Comparison of ENCODE assay signal across 33 mouse cellular contexts in the genomic region with DNA sequence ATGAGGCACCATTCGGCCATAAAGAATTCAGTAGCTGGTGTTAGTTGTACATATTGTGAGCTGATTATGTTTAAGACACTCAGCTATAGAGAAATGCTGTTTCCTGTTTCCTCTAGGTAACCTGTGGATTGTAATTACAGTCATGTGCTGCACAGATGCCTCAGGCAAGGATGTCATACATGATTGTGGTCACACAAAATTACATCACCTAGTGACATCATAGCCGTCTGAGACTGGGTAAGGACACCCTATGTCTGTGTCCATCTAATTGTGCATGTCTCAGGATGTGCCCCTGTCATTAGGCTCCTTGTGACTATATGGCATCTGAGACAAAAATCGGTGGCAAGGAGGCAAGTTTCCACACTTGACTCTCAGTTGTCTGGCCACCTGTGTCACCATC. TPM values are rescaled to one million over a fixed set of nuclear protein-coding genes. Genes with fewer than 3 reads are reported as not detected.
DNase-seq lines count a peak whose midpoint lies in the region; ATAC-seq and TF ChIP-seq lines count a peak whose summit lies in the region.
"Had no signal": no experiment of that assay in that cellular context is flagged by ENCODE, and none has a peak within 500 bp of the region (broad histone marks: within the 10 kb centered on the region; RNA-seq: fewer than 3 reads in every experiment).

No protein-coding gene starts in this region.

- no peaks in the 10 kb centered on the region for H3K27me3 ChIP-seq in CH12.LX (replicated peaks)
- H3K27me3 ChIP-seq in liver, postnatal 0 days (ENCODE audit: insufficient read depth, low read length) = 0 out of 2 replicates have a peak, but pooled peaks cover 4% of the 10 kb centered on the region
- H3K27me3 ChIP-seq: limb, embryonic 13.5 days had no signal

- no peak overlapping the region for H3K4me3 ChIP-seq in CH12.LX (replicated peaks in 1 of 3; ENCODE audit: low read depth in 2 of 3, low read length in 2 of 3, poor library complexity in 1 of 3)
- no peak overlapping the region for H3K4me3 ChIP-seq in liver, postnatal 0 days (ENCODE audit: low read depth, low read length)
- H3K4me3 ChIP-seq: embryonic facial prominence, embryonic 10.5 days; forebrain, embryonic 10.5 days; heart, embryonic 12.5 days; hindbrain, embryonic 10.5 days; limb, embryonic 13.5 days; liver, embryonic 12.5 days; lung, embryonic 15.5 days had no signal

- H3K79me2 ChIP-seq in CH12.LX (replicated peaks; ENCODE audit: control insufficient read depth, extremely low read depth, insufficient read depth, poor library complexity, severe bottlenecking) = no peaks in the 10 kb centered on the region

- dilution Hi-C loops in CH12.LX (cut with MboI; ENCODE audit: extremely low pct_ligation_motif_present, extremely low pct_unique_long_range_greater_than_20kb, low sequenced_read_pairs) = no loop called here

- peaks cover 10 to 52% of the 10 kb centered on the region in 2 experiments for H3K4me1 ChIP-seq in CH12.LX (ENCODE audit: control insufficient read depth in 1 of 2, insufficient read depth in 2 of 2)
- no peaks in the 10 kb centered on the region for H3K4me1 ChIP-seq in liver, postnatal 0 days (ENCODE audit: insufficient read depth)
- H3K4me1 ChIP-seq: limb, embryonic 13.5 days had no signal

- no peak overlapping the region for H3K4me2 ChIP-seq in CH12.LX (ENCODE audit: insufficient read depth, low read depth, poor library complexity, severe bottlenecking)
- H3K4me2 ChIP-seq in liver, postnatal 0 days (ENCODE audit: low read depth, low read length) = no peak overlapping the region
- H3K4me2 ChIP-seq: heart, embryonic 12.5 days; limb, embryonic 13.5 days; liver, embryonic 12.5 days; lung, embryonic 15.5 days; midbrain, embryonic 11.5 days had no signal

- H3K27ac ChIP-seq in CH12.LX (ENCODE audit: insufficient read depth, low read depth) = no peak overlapping the region
- H3K27ac ChIP-seq in liver, postnatal 0 days (ENCODE audit: low read depth) = no peak overlapping the region
- H3K27ac ChIP-seq: embryonic facial prominence, embryonic 10.5 days; forebrain, embryonic 10.5 days; hindbrain, embryonic 10.5 days; limb, embryonic 13.5 days; liver, embryonic 12.5 days; lung, embryonic 15.5 days had no signal

- H3K9ac ChIP-seq in CH12.LX (ENCODE audit: insufficient read depth, low read depth) = no peak overlapping the region
- no peak overlapping the region for H3K9ac ChIP-seq in liver, postnatal 0 days (replicated peaks)
- H3K9ac ChIP-seq: heart, embryonic 12.5 days; limb, embryonic 13.5 days; liver, embryonic 12.5 days; lung, embryonic 15.5 days had no signal

- peak; percentile 55 for DNase-seq in thymus, postnatal 0 days (ENCODE audit: low spot score)
- no peak for DNase-seq in thymus, postnatal 14 days
- no peak for DNase-seq in CH12.LX (ENCODE audit: extremely low read depth)
- no peak for DNase-seq in liver, postnatal 0 days
- DNase-seq in kidney, adult 11 months = no peak
- DNase-seq in lung, adult 18-20 months = no peak
- DNase-seq: adrenal gland, postnatal 14 days; cerebellum, adult 9-10 months; gastrocnemius, postnatal 36 days; heart, postnatal 10 days; kidney, postnatal 4 days; lung, postnatal 4 days; right cerebral cortex, postnatal 14 days; thymus, postnatal 36 days had no signal

- no peak for TF ChIP-seq POLR2A in CH12.LX (IDR thresholded peaks at IDR 0.05; ENCODE audit: low read depth, low read length)

- in situ Hi-C loops in CH12.LX (cut with MboI; ENCODE audit: low pct_ligation_motif_present, low pct_unique_long_range_greater_than_20kb, low sequenced_read_pairs) = no loop called here

- no peak for TF ChIP-seq EP300 in CH12.LX (IDR thresholded peaks at IDR 0.05; ENCODE audit: low read length)
- no peak for TF ChIP-seq EP300 in liver, postnatal 0 days (IDR thresholded peaks at IDR 0.05; ENCODE audit: low read depth)

- H3K9me3 ChIP-seq in CH12.LX (replicated peaks; ENCODE audit: low read length) = no peaks in the 10 kb centered on the region
- H3K9me3 ChIP-seq in liver, postnatal 0 days (ENCODE audit: low read length) = no peaks in the 10 kb centered on the region
- H3K9me3 ChIP-seq: embryonic facial prominence, embryonic 10.5 days; forebrain, embryonic 10.5 days; heart, embryonic 12.5 days; hindbrain, embryonic 10.5 days; limb, embryonic 13.5 days; liver, embryonic 12.5 days; lung, embryonic 15.5 days had no signal

- TF ChIP-seq CTCF in CH12.LX (conservative IDR thresholded peaks at IDR 0.05 in 1 of 2, IDR thresholded peaks at IDR 0.05 in 1 of 2; ENCODE audit: low read depth in 2 of 2, low read length in 2 of 2) = no peak
- TF ChIP-seq CTCF in liver, postnatal 0 days (IDR thresholded peaks at IDR 0.05; ENCODE audit: low read depth) = no peak

- no peak for TF ChIP-seq RAD21 in CH12.LX (IDR thresholded peaks at IDR 0.05; ENCODE audit: low read depth, low read length)

- 70% methylated on average over 3 of the region's 3 CpGs for WGBS in liver, postnatal 0 days (ENCODE audit: insufficient replicate concordance)

- ATAC-seq in inflammation-experienced regulatory T-cells, adult 6 months = peak; percentile 81
- no peak for ATAC-seq in liver, postnatal 0 days
- no peak for ATAC-seq in erythroblast, adult 5-6 weeks (replicated peaks; ENCODE audit: low FRiP score, poor library complexity, severe bottlenecking)
- ATAC-seq: hindbrain, embryonic 16.5 days; intestine, postnatal 0 days; liver, embryonic 12.5 days had no signal

- H3K36me3 ChIP-seq in CH12.LX (replicated peaks in 1 of 2; ENCODE audit: control insufficient read depth in 1 of 2, insufficient read depth in 1 of 2, low read length in 1 of 2) = no peaks in the 10 kb centered on the region
- no peaks in the 10 kb centered on the region for H3K36me3 ChIP-seq in liver, postnatal 0 days (replicated peaks; ENCODE audit: insufficient read depth, low read length)
- H3K36me3 ChIP-seq: embryonic facial prominence, embryonic 10.5 days; forebrain, embryonic 10.5 days; heart, embryonic 12.5 days; hindbrain, embryonic 10.5 days; limb, embryonic 13.5 days; liver, embryonic 12.5 days; lung, embryonic 15.5 days had no signal

TF ChIP-seq in CH12.LX, 34 proteins besides CTCF, POLR2A, EP300 and RAD21:
- no peak for TF ChIP-seq ELF1 (IDR thresholded peaks at IDR 0.05; ENCODE audit: low read depth, low read length)
- TF ChIP-seq BHLHE40 (IDR thresholded peaks at IDR 0.05; ENCODE audit: low read depth, low read length) = peak; percentile 29; the same call in 1 of the 2 replicates
- no peak for TF ChIP-seq CHD1 (IDR thresholded peaks at IDR 0.05; ENCODE audit: low read depth, low read length)
- no peak for TF ChIP-seq UBTF (IDR thresholded peaks at IDR 0.05; ENCODE audit: low read depth, low read length)
- TF ChIP-seq HCFC1 (IDR thresholded peaks at IDR 0.05; ENCODE audit: low read depth, low read length) = no peak
TF ChIP-seq in CH12.LX: peak in this region for 1.

RNA-seq across cellular contexts. Expression of gene Enthd1, which starts 2.5 kb away (rescaled TPM):
- 0.17 and 0.33 TPM in 2 replicates for polyA plus RNA-seq in thymus, postnatal 0 days (2015; fragmentation: Nextera tagmentation; extraction: Ambion mirVana)
- total RNA-seq in CH12.LX (2012; rRNA removed) (not detected in 2 replicates), CH12.LX (2014; rRNA removed) (not detected in 2 replicates)
- not detected in 2 replicates for polyA plus RNA-seq in CH12.LX (2012; ENCODE audit: insufficient read length, low read depth)
- polyA plus RNA-seq in inflammation-experienced regulatory T-cells, adult 6 months (2017; shearing (Covaris generic)) = under 1 TPM in 2 of 3 experiments, not detected in 1; 0.23 to 0.50 TPM
- not detected in 2 replicates for polyA plus RNA-seq in liver, postnatal 0 days (2015; fragmentation: Nextera tagmentation; extraction: Ambion mirVana)
- not detected in 2 replicates for total RNA-seq in erythroblast, adult 5-6 weeks (2015; ENCODE audit: low replicate concordance)
- total RNA-seq in erythroblast, adult 5-6 weeks (2017; ENCODE audit: low replicate concordance) = not detected in 2 replicates
- total RNA-seq: adrenal gland, postnatal 14 days; common myeloid progenitor, adult 5-6 weeks; gastrocnemius, adult 18-20 months; gastrocnemius, postnatal 36 days; heart, postnatal 10 days; MEL; midbrain, postnatal 0 days had no signal
- polyA plus RNA-seq: brain, embryonic 14.5 days; embryonic facial prominence, embryonic 10.5 days; forebrain, embryonic 10.5 days; heart, embryonic 12.5 days; hindbrain, embryonic 10.5 days; hindbrain, embryonic 16.5 days; intestine, postnatal 0 days; kidney, embryonic 16.5 days; limb, embryonic 13.5 days; liver, embryonic 12.5 days; lung, embryonic 15.5 days; midbrain, embryonic 11.5 days; midbrain, postnatal 0 days; neural tube, embryonic 11.5 days had no signal

RNA-seq across cellular contexts. Expression of gene Grap2, which starts 9.9 kb away (rescaled TPM):
- polyA plus RNA-seq in thymus, postnatal 0 days (2015; fragmentation: Nextera tagmentation; extraction: Ambion mirVana) = 90.8 and 112 TPM in 2 replicates
- total RNA-seq in CH12.LX (2012; rRNA removed) (1.5 TPM in 2 replicates), CH12.LX (2014; rRNA removed) (5.0 and 6.3 TPM in 2 replicates)
- 5.8 and 6.2 TPM in 2 replicates for polyA plus RNA-seq in CH12.LX (2012; ENCODE audit: insufficient read length, low read depth)
- polyA plus RNA-seq in inflammation-experienced regulatory T-cells, adult 6 months (2017; shearing (Covaris generic)) = 10 to 100 TPM; 27.9 to 51.6 (median 43.6) TPM
- 12.1 and 13.3 TPM in 2 replicates for polyA plus RNA-seq in liver, postnatal 0 days (2015; fragmentation: Nextera tagmentation; extraction: Ambion mirVana)
- total RNA-seq in erythroblast, adult 5-6 weeks (2015; ENCODE audit: low replicate concordance) = 138 and 159 TPM in 2 replicates
- 126 and 164 TPM in 2 replicates for total RNA-seq in erythroblast, adult 5-6 weeks (2017; ENCODE audit: low replicate concordance)
